Mouse (Mus musculus) large intestine, adult 2 months (tissue): ENCODE results near the gene Cic. TPM values are rescaled to one million over a fixed set of nuclear protein-coding genes. Genes with fewer than 3 reads are reported as not detected.

Experiments
- DNase-seq: peaks from one replicate; pipeline ENCODE4 v3.0.0-alpha.2; 2012; ENCODE audit warnings: low read depth, low spot score
- WGBS: fragments of 180-500 bp; shearing (Covaris S2); methylation state at CpG from one replicate; pipeline ENCODE4 v1.1.7; 2018; 5-methylcytosine and 5-hydroxymethylcytosine counted together
- polyA plus RNA-seq: library from polyadenylated mRNA; depleted of rRNA; stranded (reverse); fragments of >200 nt; gene quantifications from 2 replicates; pipeline ENCODE4 v1.2.3, GENCODE M21; 2012; rRNA removed

Cic gene
- 44.3 and 45.6 TPM in 2 replicates for polyA plus RNA-seq

DNA sequence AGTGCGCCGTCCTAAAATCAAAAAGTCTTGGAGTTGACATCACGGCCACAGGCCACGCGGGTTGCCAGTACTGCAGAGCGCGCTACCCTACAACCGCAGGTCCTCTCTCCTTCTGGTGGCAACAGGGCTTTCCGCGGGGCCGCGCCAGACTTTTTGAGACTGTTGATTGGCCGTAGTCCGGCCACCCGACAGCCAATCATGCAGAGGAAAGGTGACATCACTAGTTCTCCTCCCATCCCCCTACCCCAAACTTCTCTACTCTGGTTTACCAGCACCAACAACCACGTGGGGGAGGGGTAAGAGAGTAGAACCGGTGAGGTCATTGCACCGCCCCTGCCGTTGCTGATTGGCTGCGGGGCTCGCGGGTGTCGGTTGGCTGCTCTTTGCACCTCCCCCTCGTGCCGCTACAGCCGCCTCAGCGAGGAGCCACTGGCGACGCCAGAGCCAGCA is at the start of gene Cic:
Cic (plus strand) TSS at position 404 of the 450 bp plus-strand sequence.
- peak; percentile 93 for DNase-seq
- WGBS: under 1% methylated on average over 29 of the region's 29 CpGs

DNA sequence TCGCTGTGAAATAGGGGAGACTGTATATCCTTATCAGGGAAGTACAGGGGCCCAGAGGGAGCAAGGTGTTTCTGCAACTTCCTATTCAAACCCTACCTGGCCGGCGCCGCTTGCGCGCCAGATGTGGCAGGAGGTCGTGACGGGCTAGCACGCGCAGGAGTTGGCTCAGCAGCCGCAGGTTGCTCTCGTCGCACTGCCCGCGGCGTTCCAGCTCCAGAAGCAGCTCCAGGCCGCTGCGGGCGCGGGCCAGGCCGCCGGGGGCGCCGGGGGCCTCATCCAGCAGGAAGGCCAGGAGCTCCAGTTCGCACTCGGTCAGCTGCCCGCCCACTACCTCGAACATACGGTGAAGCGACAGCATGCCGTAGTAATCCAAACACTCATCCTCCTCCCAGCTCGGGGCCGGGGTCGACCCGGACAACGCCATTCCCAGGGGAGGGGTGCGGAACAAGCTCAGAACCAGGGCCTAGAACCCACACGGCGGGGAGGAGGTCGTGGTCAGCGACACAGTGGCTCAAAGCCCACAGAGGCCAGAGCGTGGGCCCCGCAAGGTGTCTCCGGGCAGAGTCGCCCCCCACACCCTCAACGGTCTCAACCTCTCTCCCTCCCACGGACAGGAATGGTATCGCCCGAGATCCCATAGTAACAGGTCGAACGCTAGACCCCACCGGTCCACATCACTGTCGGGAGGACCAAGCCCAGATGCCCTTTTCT is 48.6 kb upstream of the Cic start:
- WGBS: under 1% methylated on average over 53 of the region's 53 CpGs
- no peak for DNase-seq

GRCm38 (mm10) chr7:25219416-25219750 is 48.1 kb upstream of the Cic start:
- 0% methylated on average over 16 of the region's 16 CpGs for WGBS
- DNase-seq: no peak

DNA sequence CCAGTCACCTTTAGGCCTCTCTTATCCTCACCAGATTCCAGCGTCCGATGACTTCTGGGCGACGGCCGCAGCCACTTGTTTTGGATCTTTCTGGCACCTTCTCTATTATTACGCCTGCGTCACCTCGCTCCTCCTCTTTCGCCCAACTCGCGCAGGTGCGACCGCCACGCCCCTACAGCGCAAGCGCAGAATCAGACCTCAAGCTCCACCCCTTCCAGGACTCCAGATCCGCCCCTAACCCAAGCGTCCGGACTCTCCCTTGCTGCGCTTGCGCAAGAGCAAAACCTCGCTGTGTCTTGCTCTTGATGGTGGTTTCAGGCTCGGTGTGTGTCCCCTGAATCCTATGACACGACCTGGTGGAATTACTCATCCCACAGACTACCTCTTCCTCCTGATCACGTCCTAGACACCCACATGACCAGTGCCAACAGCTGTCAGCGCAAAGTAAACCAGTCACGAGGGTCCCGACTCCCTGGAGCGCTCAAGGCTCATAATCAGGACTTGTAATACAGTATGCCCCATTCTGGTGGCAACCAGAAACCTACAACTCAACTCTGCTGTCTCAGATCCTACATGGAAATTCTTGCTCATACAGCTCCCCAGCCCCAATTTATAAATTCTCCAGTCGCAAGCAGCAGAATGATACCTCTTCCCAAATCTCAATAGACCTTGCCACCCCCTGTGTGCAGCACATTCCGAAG is 47.6 kb upstream of the Cic start:
- peak; percentile 91 for DNase-seq
- 2% methylated on average over 31 of the region's 31 CpGs for WGBS

- no peak for DNase-seq
- under 1% methylated on average over 20 of the region's 20 CpGs for WGBS
Measured at GRCm38 (mm10) chr7:25220457-25221101, 46.9 kb upstream of the Cic start, which contains the start of gene Dedd2. Dedd2 (minus strand) TSS chr7:25220615.

GRCm38 (mm10) chr7:25221102-25221883 is 46.2 kb upstream of the Cic start, which contains the start of gene Zfp526:
Zfp526 (plus strand) TSS chr7:25221425.
- DNase-seq: peak; percentile 95
- WGBS: under 1% methylated on average over 44 of the region's 45 CpGs

DNA sequence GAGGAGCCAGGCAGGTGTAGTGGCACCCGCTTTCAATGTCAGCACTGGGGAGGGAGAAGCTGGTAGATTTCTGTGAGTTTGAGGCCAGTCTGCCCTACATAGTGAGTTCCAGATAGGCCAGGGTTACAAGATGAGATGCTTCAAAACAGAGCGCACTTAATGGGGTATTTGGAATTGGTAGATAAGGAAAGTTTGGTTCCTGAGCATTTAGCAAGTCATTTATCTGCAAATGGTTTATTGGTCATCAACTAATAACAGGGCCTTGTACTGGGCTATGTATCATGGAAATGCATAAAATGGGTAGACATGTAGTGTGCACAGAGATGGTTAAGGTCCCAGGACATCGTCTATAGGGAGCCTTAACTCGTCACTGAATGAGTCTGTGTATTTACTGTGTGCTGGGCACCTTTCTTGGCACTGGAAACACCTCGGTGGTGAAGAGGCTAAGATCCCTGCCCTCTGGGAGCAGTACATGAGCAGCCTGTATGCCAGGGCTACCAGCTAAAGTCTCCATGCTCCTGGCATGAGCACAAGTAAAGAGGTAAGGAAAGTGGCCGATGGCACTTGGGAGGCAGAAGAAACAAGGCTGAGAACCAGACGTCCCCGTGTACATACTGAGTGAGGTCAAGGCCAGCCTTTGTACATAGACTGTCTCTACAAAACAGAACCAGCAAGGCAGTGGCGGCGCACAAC is 45.1 kb upstream of the Cic start:
- DNase-seq: no peak
- 59% methylated on average over 10 of the region's 10 CpGs for WGBS

DNA sequence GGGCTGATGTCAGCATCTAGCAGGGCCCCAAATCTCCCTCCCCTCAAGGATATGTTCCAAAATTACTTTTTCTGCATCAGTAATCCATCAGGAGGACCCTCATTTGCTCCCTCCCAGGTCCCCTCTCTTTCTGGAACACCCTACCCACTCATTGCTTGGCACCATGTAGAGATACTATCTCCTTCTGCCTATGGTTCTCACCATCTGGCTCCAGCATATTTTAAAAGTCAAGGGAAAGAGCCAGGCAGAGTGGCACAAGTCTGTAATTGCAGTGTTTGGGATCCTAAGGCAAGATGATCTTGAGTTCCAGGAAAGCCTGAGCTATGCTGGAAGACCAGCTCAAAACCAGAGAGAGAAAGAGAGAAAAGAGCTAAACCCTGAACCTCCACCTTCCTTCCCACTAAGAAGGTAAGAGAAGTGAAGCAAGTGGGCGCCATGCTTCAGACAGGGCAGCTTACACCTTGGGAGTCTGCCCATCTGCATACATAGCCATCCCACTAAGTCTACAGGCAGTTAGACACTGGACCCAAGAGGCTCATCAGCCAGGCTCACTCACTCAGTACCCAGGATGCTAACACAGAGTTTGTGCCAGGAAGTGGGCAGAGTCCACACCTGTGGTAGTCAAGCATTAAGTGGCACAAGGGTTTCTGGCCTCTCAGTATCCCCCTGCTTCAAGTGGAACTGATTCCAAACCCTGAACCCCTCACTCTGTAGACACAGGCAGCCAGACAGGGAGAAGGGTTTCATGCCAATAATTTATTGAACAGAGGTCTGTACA is 39.8 kb upstream of the Cic start:
- 79% methylated on average over 1 of the region's 1 CpGs for WGBS
- no peak for DNase-seq

DNA sequence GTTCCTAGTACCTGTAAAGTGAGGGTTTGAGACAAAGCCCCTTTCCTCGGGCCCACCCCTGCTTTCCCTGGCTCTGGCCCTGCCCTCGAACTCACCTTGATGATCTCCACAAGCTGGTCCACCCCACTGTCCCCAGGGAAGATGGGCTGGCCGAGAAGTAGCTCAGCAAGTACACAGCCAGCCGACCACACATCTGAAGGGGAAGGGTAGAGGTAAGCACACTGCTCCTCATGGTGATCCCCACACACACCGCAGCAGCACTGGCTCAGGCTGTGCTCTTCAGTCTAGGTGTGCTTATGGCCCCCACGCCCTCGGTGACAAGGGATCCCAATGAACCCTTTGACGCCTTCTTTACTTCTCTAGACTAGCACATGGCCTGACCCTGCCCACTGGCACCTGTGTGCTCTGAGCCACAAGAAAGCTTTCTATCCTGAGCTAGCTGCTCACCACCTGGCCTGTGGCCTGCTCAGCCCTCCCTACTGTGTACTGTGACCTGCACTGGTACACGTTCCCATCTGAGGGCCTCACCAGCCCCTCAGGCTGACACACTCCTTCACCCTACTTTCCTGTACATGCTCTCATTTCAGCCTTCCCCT is 36.7 kb upstream of the Cic start:
- 75% methylated on average over 9 of the region's 9 CpGs for WGBS
- no peak for DNase-seq

DNA sequence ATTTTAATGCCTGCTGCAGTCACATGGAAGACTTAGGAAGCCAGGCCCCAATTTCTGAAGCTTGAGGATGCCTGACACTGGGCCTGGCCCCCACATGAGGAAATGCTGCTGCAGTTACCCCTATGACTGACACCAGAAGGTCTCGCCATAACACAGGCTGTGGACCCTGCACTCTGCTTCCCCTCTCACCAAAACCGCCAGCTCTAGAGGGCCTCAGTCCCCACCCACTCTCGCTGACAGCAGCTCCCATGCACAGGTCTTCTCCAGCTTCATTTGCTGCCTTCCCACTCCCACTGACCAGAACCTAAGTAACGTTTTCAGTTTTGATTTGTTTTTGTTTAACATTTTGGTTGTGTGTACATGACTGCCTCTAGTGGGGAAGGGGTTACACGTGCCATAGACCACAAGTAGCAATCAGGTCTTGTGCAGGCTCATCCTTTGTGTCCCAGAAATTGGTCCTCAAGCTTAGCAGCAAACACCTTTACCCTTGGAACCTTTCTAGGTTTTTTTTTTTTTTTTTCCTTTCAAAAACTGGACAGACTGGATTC is 35.3 kb upstream of the Cic start:
- WGBS: 58% methylated on average over 5 of the region's 5 CpGs
- no peak for DNase-seq

DNA sequence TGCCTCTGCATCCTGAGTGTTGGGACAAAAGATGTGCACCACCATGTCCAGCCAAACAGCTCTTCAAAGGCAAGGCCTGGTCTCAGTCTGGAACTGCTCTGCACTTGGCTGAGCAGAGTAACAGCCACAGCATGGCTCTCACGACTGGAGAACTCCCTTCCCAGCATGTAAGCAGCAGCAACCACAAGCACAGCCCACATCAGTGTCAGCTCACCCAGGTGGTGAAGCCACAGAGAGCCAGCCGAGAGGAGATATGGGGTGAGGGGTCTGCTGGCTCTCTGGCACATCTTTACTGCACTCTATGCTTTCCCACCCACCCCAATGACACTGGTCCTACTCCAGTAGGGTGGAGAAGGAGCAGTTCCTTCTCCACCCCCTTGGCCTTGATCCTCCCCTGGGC is 34.4 kb upstream of the Cic start:
- DNase-seq: no peak
- WGBS: 83% methylated on average over 2 of the region's 2 CpGs

DNA sequence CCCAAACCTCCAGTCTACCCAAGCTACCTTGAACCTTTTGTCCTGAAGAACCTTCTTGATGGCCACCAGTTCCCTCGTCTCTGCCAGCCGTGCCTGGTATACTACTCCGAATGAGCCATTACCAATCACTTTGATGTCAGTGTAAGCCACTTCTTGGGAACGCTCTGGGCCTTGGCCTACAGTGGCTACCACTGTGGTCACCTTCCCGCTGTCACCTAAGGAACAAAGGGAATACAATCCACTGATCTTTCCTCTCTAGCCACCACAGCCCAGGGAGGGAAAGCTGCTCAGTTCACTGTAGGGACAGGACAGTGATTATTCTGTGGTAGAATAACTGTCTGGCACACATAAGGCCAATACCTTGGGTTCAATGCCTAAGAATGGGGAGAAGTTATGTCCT is 32.0 kb upstream of the Cic start:
- WGBS: 90% methylated on average over 5 of the region's 5 CpGs
- no peak for DNase-seq

DNA sequence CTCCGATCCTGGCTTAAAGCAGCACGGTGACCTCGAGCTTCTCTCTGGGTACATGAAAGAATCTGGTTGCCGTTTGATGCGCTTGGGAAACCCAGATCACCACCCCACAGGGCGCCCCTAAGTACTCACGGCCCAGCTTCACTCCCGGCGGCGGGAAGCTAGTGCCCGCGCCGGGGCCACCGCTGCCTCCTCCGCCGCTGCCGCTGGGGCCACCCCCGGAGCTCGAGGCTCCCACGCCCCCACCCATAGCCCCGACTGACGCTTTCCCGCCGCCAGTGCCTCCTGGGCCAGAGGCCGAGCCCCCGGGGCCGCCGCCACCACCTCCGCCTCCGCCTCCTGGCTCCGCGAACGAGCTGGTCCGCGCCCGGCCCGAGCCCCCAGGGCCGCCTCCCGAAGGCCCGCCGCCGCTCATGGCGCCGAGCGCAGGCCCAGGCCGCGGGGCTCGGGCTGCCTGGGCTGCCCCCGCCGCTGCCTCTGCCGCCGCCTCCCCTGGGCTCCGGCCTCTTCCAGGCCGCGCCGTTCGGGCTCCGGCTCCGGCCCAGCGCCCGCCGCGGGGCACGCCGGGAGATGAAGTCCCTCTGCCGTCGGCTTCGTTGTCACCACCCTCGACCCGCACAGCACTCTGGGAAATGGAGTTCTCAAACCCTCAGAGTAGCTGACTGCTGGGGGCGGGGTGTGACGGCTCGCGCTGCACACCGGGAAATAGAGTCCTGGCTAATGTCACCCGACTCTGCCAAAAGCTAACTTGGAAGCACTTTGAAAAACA is 30.1 kb upstream of the Cic start, which contains the start of gene Gsk3a:
Gsk3a (minus strand) TSS at position 603 of the 766 bp plus-strand sequence.
- WGBS: under 1% methylated on average over 74 of the region's 76 CpGs
- DNase-seq: no peak

- under 1% methylated on average over 23 of the region's 23 CpGs for WGBS
- peak; percentile 98 for DNase-seq
Measured at GRCm38 (mm10) chr7:25238015-25238706, 29.3 kb upstream of the Cic start.

DNA sequence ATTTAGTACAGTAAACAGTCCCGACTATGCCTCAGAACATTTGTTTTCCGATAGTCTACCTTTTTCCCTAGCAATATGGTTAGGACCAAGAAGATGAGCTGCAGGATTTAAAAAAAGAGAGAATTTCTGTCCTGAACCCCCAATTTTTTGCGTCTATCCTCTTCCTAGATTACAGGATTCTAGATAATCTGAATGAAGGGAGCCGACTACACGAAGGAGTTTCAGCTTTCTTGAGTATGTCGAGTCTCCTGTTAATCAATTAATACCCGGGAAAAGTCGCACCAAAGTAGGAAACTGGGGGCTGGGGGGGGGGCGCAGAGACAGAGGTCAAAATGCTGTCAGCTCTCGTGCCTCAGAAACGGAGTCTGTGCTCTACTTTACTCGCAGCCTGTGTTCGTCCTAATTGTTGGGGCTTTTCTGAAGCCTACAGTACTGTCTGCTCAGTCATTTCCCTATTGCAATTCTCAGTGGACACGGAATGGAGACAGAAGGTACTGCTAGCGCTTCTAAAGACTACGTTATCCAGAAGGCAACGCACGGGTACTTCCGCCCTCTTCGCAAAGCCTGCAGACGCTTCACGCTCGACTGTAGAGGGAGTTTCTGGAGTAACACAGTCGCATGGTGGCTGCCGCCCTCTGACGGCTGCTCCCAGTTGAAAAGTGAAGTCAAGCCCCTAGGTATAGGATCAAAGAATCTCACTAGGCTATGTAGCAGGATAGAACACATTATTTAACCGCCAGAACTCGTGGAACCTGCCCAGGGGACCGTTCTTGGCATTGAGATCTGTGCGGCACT is 28.5 kb upstream of the Cic start:
- WGBS: 1% methylated on average over 30 of the region's 30 CpGs
- peak; percentile 75 for DNase-seq

DNA sequence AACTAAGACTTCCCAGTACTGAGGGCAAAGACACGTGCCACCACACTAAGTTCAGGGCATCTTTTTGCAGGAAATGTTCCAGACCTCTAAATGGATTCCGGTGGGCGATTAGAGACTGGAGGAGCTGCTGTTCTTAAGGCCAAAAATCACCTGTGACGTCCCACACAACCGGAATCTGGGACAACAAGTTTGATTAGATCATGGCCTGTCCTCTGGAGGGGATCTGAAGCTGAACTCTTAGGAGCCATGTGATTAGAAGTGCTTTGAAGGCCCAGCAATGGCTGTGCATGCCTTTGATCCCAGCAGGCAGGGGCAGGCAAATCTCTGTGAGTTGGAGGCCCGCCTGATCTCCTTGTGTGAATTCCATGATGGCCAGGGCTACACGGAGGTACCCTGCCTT is 26.9 kb upstream of the Cic start:
- DNase-seq: no peak
- WGBS: 75% methylated on average over 7 of the region's 7 CpGs
